Mouse (Mus musculus) granulocyte monocyte progenitor cell, adult 5-6 weeks (primary cell): ENCODE results near the gene Lnx1. TPM values are rescaled to one million over a fixed set of nuclear protein-coding genes. Genes with fewer than 3 reads are reported as not detected.

ENCODE experiments used
- ATAC-seq: replicated peaks from 2 replicates; pipeline ENCODE4 v1.8.0; 2016; ENCODE audit warnings: mild to moderate bottlenecking, moderate TSS enrichment, inconsistent platforms; ENCODE audit not compliant: poor library complexity, severe bottlenecking
- total RNA-seq, 2 experiments: library from RNA; stranded (forward) in 1 of 2; stranded (reverse) in 1 of 2; fragments of 200-712, 200-1000 nt in 1 of 2; fragments of >200 nt in 1 of 2; fragmentation: Nextera tagmentation in 1 of 2; gene quantifications; 2 replicates each; pipeline ENCODE4 v1.2.3; 2014 to 2017

The Lnx1 gene
- total RNA-seq, 2 experiments from 2014 or later, result 0.05 TPM; not detected in 1

- no peak for ATAC-seq
These were observed 1.8 kb downstream of the Lnx1 start for GRCm38 (mm10) chr5:74700918-74701317.

DNA sequence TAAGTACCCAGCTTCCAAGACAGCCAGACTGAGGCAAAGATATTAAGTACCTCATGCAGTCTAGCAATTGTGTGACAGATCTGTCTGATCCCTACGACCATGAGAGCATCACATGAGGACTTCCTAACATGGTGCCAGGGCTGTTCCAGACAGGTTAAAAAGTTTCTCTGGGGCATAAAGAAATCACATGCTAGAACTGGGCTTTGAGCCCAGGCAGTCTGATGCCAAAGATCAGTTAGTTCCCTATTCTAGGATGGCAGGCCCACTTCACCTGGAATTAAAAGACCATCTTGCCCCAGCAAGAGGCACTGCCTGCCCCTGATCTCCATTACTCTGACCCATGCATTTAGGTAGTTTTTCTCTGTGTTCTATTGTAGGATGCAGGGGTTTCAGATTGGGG lies 3.0 kb downstream of the Lnx1 start:
- ATAC-seq, result no peak

- no peak for ATAC-seq
These were observed 5.2 kb downstream of the Lnx1 start for GRCm38 (mm10) chr5:74697534-74697933.

GRCm38 (mm10) chr5:74694390-74694801 lies 8.3 kb downstream of the Lnx1 start:
- no peak for ATAC-seq

GRCm38 (mm10) chr5:74693836-74694235 lies 8.9 kb downstream of the Lnx1 start:
- ATAC-seq, result no peak

GRCm38 (mm10) chr5:74692411-74693090 lies 10.2 kb downstream of the Lnx1 start:
- no peak for ATAC-seq

- ATAC-seq, result no peak
These were observed 13.9 kb downstream of the Lnx1 start for GRCm38 (mm10) chr5:74688822-74689221.

- ATAC-seq, result no peak
These were observed 17.8 kb downstream of the Lnx1 start for GRCm38 (mm10) chr5:74684944-74685343.

DNA sequence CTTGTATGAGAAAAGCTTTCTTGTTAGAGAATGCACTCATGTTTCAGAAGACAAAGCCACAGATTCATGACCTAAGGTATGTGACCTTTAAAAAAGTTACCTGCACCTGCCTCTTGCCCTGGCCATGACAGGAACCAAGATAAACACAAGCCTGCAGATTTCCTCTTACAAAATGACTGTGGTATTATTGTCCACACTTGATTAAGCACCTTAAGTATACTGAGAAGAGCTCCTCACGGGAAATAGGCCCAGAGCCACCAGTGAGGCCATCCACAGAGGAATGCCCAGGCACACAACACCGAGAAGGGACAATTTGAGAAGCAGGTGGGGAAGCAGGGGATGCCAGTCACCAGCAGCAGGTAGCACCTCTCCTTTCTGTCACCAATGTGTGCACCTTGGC lies 18.9 kb downstream of the Lnx1 start:
- no peak for ATAC-seq

- ATAC-seq, result no peak
These were observed 20.0 kb downstream of the Lnx1 start for GRCm38 (mm10) chr5:74682735-74683134.

DNA sequence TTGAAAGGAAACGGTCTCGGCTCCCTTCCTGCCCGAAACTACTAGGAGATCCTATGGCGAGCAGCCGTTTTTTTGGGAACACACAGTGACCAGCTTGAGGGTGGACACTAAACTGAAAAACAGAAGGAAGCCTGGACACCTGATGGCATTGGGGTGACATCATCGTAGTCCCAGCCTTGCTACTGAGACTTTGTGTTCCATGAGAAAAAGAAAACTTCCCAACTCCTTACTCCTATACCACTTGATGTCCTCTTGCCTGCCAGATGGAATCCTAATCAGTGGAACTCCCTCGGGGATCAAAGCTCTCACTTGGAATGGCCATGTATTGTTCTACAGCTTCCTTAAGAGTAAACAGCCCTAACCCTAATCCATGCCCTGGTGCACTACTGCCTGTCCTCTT lies 23.1 kb downstream of the Lnx1 start:
- no peak for ATAC-seq

DNA sequence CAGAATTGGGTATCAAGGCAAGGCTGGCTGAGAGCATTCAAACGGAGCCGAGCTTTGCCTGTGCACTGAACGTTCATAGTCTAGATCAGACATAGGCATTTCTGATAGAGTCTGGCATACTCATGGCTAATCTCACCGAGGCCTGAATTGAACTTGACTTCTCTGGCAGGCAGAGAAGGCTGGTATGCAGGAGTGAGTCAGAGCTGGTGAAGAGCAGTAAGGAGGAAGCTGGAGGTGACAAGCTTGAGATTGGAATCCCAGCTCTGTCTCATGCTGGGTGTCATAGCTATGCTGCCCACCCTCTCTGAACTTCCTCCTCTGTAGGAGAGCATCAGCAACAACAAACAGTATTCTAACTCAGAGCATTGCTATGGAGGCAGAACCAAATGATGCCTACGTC lies 24.0 kb downstream of the Lnx1 start:
- ATAC-seq, result no peak

DNA sequence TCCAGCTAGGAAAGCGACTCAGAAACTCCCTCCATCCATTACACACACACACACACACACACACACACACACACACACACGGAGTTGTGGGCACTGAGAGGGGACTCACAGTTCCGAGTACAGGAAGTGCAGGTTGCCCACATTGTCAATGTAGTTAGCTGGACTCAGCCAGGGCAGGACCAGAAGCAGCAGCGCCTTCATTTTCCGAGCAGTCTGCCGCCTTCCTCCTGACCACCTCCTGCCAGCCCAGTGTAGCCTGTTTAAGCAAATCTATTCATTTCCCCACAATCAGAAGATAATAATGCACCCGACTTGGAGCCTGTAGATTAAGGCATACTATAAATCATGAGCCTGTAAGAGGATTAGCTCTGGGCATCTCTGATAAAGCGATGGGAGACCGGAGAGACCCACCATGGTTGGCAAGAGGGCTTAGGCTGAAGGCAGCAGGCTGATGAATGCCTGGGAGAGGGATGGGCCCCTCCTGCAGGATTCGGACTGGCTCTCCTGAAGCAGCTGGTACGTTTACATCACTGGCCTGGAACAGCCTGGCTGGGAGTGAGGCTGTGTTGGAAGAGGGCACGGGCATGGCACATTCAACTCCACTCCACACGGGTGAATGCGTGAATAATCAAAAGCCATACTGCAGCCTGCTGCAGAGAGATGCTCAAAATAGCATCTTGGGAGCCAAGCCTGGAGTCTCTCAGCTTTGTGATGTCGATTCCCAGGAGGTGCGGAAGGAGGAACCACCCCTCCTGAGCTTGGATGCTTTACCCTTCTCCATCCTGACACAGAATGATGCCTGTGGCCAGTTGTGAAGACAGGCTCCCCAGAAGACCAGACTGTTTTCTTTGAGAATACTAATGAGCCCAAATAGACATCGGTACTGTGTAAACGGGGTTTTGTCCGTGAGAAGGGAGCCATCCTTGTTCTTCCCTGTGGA lies 25.0 kb downstream of the Lnx1 start:
- no peak for ATAC-seq

GRCm38 (mm10) chr5:74672556-74672955 lies 30.2 kb downstream of the Lnx1 start:
- ATAC-seq, result no peak

DNA sequence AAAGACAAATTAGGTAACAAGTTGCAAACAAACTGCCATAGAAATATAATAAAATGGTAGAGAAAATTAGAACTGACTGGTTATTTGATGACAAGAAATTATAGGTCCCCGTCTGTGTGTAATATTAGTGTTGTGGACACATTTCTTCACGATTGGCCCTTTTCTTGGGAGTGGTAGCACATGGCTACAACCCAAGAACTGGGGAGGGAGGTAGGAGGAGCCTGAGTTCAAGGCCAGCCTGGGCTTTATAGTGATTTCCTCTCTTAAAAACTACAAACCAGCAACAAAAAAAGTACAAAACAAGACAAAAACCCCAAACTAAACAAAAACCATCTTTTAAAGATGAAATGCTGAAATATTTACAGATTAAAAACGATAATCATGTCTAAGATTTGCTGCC lies 31.8 kb downstream of the Lnx1 start:
- no peak for ATAC-seq

DNA sequence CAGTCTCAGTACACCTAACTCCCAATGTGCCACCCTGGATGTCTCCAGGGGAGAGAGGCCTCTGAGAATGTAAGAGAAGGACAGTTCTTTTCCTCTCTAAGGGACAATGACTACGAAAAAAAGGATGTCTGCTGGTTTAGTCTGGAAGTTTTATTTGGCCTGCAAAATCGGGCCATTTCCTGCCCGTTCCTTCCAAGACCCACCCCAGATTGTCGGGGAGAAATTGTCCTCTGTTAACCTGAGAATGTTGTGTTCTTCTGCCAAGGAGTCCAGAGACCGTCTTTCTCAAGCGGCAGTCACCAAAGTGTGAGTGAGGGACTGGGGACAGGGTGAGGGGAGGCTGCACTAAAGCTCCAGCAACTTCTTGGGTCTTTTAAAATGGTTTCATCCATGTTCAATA lies 32.8 kb downstream of the Lnx1 start:
- ATAC-seq, result no peak

- no peak for ATAC-seq
These were observed 33.8 kb downstream of the Lnx1 start for GRCm38 (mm10) chr5:74668956-74669355.

- ATAC-seq, result no peak
These were observed 40.1 kb downstream of the Lnx1 start for GRCm38 (mm10) chr5:74662618-74663017.

GRCm38 (mm10) chr5:74661734-74662560 lies 40.8 kb downstream of the Lnx1 start:
- no peak for ATAC-seq

GRCm38 (mm10) chr5:74659856-74660255 lies 42.9 kb downstream of the Lnx1 start:
- no peak for ATAC-seq

DNA sequence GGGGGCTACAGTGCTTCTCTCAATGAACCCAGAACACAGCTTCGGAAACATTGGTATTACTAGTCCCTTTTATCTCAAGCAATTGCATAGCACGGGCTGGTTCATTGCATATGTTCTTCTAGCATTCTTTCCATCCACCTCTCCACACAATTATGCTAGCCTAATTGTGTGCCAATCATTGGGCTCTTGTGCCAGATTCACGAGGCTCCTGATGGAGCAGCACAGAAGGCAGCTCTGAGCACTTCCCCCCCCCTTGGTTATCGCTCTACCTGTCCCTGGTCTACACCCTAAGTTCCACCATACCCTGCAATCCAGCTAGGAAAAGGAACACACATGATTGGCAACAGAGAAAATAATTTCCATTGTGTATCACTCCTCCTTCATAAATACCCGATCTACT lies 43.4 kb downstream of the Lnx1 start:
- no peak for ATAC-seq
